Mouse (Mus musculus): ENCODE results near the gene Gm45234.

Gm45234 gene

GRCm38 (mm10) chr6:124767920-124768703 lies 12.3 kb upstream of the Gm45234 start:
- in situ Hi-C loops (cut with MboI, MseI): no loop called here

DNA sequence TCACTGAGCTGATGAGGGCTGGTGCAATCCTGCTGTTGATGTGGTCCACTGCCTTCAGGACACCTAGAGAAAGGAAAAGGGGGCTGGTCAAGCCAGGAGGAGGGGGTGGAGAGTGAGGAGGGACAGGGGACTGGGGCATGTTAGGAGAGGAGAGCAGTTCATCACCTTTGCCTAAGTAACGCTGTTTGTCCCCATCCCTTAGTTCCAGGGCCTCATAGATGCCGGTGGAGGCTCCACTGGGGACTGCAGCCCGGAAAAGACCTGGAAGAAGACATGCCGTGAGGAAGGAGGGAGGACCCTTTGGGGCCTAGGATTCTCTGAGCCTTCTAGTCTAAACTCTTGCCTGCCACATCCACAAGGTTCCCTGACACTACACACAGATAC lies 11.7 kb upstream of the Gm45234 start:
- in situ Hi-C loops (cut with MboI, MseI): no loop called here

DNA sequence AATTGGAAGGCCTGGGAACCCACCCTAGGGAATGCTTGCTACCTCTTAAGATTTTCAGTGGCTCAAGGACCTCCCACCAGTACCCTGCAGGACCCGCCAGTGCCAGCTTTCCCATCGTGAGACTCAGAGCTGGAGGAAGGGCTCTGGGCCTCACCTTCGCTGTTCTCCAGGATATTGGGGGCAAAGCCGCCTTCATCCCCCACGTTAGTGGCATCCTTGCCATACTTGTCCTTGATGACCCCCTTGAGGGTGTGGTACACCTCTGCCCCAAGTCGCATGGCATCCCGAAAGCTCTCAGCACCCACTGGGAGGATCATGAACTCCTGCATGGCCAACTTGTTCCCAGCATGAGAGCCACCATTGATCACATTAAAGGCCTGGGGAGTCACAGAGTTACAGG lies 10.1 kb upstream of the Gm45234 start:
- in situ Hi-C loops (cut with MboI, MseI): no loop called here

- in situ Hi-C loops (cut with MboI, MseI): loop anchor here in 1 of 2 experiments (5.0 kb wide), 1 partner anchor 47 kb away; the partner anchor contains the start of genes Emg1 and Phb2
Observed at GRCm38 (mm10) chr6:124759259-124759658, 3.4 kb upstream of the Gm45234 start.

DNA sequence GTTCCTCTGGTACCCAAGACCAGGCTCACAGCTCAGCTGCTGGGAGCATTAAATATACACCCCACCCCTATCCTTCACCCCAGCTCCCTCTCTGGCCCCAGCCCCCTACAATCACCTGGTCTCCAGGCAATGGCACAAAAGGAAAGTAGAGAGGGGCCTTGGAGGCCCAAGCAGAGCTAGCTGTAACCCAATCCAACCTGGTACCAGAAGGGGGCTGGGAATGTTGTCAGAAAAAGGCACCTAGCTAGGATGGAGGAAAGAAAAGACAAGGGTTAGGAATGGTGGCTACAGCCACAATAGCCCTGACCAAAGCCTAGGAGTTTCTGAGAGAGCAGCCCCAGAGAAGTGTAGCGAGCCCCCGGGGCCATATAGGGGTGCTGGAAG lies 3.0 kb upstream of the Gm45234 start:
- in situ Hi-C loops (cut with MboI, MseI): loop anchor here in 1 of 2 experiments (5.0 kb wide), 1 partner anchor 47 kb away; the partner anchor contains the start of genes Emg1 and Phb2

- in situ Hi-C loops (cut with MboI, MseI): loop anchor here in 1 of 2 experiments (5.0 kb wide), 1 partner anchor 46 kb away; the partner anchor contains the start of genes Emg1 and Phb2
Observed at GRCm38 (mm10) chr6:124757909-124758848, 2.4 kb upstream of the Gm45234 start.

GRCm38 (mm10) chr6:124757351-124757880 lies 1.6 kb upstream of the Gm45234 start:
- in situ Hi-C loops (cut with MboI, MseI): loop anchor here in 1 of 2 experiments (5.0 kb wide), 1 partner anchor 45 kb away; the partner anchor contains the start of genes Emg1 and Phb2

- in situ Hi-C loops (cut with MboI, MseI): loop anchor here in 1 of 2 experiments (5.0 kb wide), 1 partner anchor 44 kb away; the partner anchor contains the start of genes Emg1 and Phb2
Observed at GRCm38 (mm10) chr6:124756652-124757350, 980 bp upstream of the Gm45234 start.

- in situ Hi-C loops (cut with MboI, MseI): loop anchor here in 1 of 2 experiments (5.0 kb wide), 1 partner anchor 43 kb away; the partner anchor contains the start of genes Emg1 and Phb2
Observed at GRCm38 (mm10) chr6:124755306-124755705, 515 bp downstream of the Gm45234 start.

DNA sequence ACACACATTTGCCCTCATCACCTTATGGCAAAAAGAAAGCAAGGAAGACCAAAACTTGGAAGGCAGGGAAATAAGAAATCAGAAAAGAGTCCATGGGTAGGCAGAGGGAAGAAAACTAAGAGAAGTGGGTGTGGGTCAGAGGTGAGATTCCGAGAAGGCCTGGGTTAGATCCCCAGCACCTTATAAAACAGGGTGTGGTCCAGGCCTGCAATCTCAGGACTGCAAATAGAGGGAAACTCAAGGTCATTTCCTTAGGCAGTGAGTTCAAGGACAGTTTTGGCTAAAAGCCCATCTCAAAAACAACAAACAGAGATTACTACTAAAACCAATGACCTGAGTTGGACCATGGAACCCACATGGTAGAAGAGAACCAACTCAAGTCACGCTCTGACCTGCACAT lies 2.0 kb downstream of the Gm45234 start:
- in situ Hi-C loops (cut with MboI, MseI): no loop called here

DNA sequence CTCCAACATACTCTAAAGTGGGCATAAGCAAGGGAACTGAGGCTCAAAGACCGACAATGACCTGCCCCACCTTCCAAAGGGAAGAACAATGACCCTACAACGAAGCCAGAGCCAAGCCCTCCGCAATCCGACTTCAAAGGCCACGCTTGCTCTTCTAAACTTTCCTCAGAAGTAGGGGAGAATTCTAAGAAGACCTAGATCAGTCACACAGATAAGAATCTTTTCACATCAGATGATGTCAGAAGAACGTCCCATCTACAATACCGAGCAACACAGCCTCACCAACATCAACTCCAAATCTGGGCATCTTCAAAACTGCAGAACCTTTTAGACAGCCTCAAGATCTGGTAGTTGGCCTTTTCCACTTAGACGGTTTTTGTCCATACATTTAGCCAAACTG lies 5.4 kb downstream of the Gm45234 start:
- in situ Hi-C loops (cut with MboI, MseI): no loop called here

DNA sequence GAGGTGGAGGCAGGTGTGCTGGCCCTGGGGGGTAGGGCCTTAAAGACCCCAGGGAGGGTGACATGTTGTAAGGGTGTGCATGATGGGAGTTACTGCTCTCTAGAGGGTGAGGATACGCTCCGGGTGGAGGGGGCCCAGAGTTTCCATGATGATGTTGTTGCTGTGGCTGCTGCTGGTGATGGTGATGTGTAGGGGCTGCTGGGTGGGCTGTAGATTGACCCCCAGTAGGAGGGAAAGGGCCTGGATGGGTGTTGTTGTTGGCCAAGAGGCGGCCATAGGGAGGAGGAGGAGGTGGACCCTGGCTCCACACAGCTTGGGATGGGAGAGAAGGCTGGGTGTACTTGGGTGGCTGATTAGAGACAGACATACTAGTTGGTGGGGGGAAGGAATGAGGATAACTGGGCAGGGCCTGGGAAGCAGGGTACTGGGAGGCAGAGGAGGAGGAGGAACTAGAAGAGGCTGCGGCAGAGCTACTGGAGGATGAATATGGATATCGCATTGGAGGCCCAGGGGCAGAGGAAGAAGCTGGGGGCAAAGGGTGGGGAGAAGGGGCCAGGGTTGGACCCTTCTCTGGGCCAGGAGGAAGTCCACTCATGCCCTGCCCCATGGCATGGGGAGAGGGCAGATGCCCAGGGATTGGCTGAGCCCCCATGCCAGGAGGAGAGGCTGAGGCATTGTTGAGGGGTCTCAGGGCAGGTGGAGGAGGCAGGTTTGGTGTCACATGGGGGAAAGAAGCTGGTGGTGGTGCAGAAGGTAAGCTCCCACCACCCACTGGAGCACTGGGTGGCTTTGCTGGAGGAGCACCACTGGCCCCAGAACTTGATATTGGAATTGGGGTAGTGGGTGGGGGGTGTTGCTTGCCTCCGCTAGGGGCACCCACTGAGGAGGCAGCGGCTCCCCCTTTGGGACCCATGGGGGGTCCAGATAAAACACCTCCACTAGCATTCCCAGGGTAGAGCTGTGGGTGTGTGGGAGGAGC lies 8.9 kb downstream of the Gm45234 start:
- in situ Hi-C loops (cut with MboI, MseI): loop anchor here in 1 of 2 experiments (10.0 kb wide), 1 partner anchor 1942 kb away; the partner anchor contains the start of gene Slc2a3

GRCm38 (mm10) chr6:124746296-124746605 lies 9.6 kb downstream of the Gm45234 start:
- in situ Hi-C loops (cut with MboI, MseI): loop anchor here in 1 of 2 experiments (10.0 kb wide), 1 partner anchor 1941 kb away; the partner anchor contains the start of gene Slc2a3

GRCm38 (mm10) chr6:124745490-124746295 lies 10.1 kb downstream of the Gm45234 start:
- in situ Hi-C loops (cut with MboI, MseI): loop anchor here in 1 of 2 experiments (10.0 kb wide), 1 partner anchor 1941 kb away; the partner anchor contains the start of gene Slc2a3

DNA sequence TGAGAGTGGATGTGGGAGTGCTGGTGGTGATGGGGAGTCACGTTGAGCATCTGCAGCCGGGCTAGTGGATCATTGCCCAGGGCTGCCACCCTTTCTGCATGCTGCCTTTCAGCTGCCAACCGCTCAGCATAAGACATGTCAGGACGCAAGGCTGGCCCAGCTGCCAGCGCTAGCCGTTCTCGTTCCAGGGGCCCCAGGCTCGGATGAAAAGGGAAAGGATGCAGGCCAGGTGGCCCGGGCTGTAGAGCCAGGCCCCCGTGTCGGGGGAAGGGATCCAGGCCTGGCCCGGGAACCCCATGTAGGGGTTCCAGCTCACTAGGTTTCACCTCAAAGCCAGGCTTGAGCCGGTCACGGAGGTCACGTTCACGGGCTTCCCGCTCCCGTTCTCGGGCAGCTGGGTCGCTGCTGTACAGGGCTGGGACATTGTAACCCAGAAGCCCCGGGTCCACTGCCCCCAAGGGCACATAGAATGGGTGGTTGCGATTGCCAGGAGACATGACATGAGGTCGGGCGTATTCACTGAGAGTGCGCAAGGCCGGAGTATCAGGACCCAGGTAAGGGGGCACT lies 11.0 kb downstream of the Gm45234 start:
- in situ Hi-C loops (cut with MboI, MseI): loop anchor here in 1 of 2 experiments (10.0 kb wide), 1 partner anchor 1940 kb away; the partner anchor contains the start of gene Slc2a3

DNA sequence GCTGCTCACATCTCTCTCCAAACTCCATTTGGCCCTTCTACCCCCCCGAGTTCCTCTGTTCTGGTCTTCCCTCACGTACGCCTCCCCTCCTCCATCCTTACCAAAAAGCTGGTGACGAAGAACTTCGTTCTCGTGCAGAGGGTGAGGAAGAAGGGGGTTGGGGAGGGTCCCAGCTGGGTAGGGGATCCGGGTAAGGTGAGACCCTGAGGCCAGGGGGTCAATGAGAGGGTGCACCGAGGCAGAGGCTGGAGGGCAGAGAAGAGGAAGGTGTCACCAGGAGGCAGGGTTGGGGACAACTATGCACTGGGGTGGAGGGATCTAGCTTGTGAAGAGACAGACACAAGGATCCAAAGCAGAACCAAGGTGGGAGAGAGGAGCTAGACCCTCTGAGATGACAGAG lies 12.2 kb downstream of the Gm45234 start:
- in situ Hi-C loops (cut with MboI, MseI): loop anchor here in 1 of 2 experiments (10.0 kb wide), 1 partner anchor 1939 kb away; the partner anchor contains the start of gene Slc2a3

DNA sequence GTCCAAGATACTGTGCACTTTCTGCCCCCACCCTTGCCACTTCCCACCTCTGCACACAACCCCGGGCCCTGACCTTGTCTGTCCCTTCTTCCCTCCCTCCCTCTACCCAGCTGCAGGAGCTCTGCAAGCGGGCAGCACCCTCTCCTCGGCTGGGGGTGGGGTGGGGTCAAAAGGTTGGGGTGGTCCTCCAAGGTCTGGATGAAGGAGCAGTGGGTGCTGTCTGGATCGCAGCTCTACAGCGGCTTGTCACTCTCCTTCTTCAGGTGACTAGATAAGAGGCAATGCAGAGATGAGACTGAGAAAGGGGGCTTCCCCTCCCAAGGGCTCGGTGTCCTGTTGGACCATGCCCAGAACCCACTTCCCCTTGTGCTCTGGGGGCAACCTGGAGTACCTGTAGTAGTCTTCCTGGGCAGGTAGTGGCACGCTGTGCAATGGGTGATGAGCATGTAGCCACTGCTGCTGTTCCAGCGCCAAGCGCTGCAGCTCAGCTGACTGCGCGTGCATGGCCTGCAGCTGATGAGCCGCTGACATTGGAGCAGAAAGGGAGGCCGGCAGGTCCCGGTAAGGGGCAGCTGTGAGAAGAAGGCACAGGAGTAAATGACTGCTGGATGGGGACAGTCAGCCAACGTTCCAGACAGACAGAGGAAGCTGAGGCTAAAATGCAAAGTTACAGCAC lies 12.8 kb downstream of the Gm45234 start:
- in situ Hi-C loops (cut with MboI, MseI): loop anchor here in 1 of 2 experiments (10.0 kb wide), 1 partner anchor 1938 kb away; the partner anchor contains the start of gene Slc2a3
